Mouse (Mus musculus) olfactory bulb, adult 2 months (tissue): ENCODE results near the gene Itga11.

Experiments used
- CTCF ChIP-seq: fragments of 200-500 bp; IDR thresholded peaks from 2 replicates; pipeline ENCODE4 v1.5.1; 2012; ENCODE audit warnings: low read depth, mild to moderate bottlenecking, low read length, moderate library complexity; ENCODE audit not compliant: insufficient read depth
- POLR2A ChIP-seq: fragments of 200-500 bp; IDR thresholded peaks from 2 replicates; pipeline ENCODE4 v1.6.1; 2012; ENCODE audit warnings: mild to moderate bottlenecking, low read depth, low read length, moderate library complexity; ENCODE audit not compliant: insufficient read depth

DNA sequence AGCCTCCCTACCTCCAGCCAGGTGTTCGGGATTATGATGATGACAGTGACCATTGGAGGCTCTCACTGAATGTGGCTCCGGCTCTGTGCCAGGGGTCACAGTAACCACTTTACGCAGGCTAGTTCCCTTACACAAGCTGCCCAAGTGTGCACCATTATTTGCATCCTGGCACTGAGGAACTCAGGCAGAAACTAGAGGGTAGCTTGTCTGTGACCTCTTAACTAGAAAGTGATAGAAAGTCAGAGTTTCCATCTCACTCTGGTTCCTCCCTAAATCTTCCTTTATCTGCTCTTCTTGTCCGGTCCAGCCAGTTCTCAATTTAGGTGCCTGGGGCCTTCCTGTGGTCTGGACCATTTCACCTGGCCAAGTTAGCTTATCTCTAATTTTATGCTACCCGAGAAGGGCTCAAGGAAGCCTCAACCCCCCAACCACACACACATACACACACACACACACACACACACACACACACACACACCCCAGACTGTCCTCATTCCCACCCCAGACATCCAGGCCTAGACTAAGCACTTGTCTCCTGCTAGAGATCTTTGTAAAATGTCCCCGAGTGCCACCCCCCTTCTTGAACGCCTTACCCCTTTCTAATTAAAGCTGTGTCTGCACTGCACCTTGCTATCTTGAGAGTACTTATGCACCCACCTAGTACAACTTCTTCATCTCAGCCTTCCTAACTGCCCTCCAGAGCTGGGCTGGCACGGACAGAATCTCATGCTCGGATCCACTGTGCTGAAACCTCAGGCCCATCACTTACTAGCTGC is 138.9 kb downstream of the Itga11 start:
- TF ChIP-seq POLR2A (no peak), CTCF (no peak)
